Mouse (Mus musculus) lung, adult 2 months (tissue): ENCODE measurements around the gene Hyal2.

Experiments
- CTCF ChIP-seq: fragments of 200-500 bp; IDR thresholded peaks from 2 replicates; pipeline ENCODE4 v1.5.1; 2011; ENCODE audit warnings: mild to moderate bottlenecking, low read length, control low read depth; ENCODE audit not compliant: insufficient read depth
- POLR2A ChIP-seq: fragments of 200-500 bp; IDR thresholded peaks from 2 replicates; pipeline ENCODE4 v1.6.1; 2011; ENCODE audit warnings: low read depth, mild to moderate bottlenecking, control low read depth, low read length, borderline replicate concordance; ENCODE audit errors: extremely low read depth

GRCm38 (mm10) chr9:107566041-107566709 lies 1.6 kb upstream of the Hyal2 start:
- TF ChIP-seq CTCF (peak; percentile 97), POLR2A (peak; percentile 59)
